Mouse (Mus musculus): Measurements from ENCODE around the gene Gm20715. TPM values are rescaled to one million over a fixed set of nuclear protein-coding genes. Genes with fewer than 3 reads are reported as not detected.
"Not testable (repeated sequence)": the region's sequence is repeated elsewhere in the genome, so short reads cannot be mapped to it uniquely, and the experiment has no call there.

The Gm20715 gene
- under 1 TPM; 0.25 to 0.54 TPM for total RNA-seq (2021)
- long read RNA-seq, experiment 1 = 0 reads
- long read RNA-seq, experiment 2, partial matches to known transcripts = 0 of 3 reads
- long read RNA-seq, experiment 2, other reads (novel, unspliced or antisense) = 3 of 3 reads

GRCm38 (mm10) chr7:6410043-6410442, at the start of gene Gm20715:
TSS of gene Gm20715 (plus strand) at chr7:6410277.
- no peak for TF ChIP-seq CTCF (conservative IDR thresholded peaks at IDR 0.05)

GRCm38 (mm10) chr7:6360477-6361060, 49.5 kb upstream of the Gm20715 start:
- Histone ChIP-seq H3K4me3 (no peak overlapping the region), H3K27ac (no peak overlapping the region)
- no peak for DNase-seq (ENCODE audit: low spot score in 2 of 2)
- no peak for TF ChIP-seq CTCF (conservative IDR thresholded peaks at IDR 0.05)

More at GRCm38 (mm10) chr7:6410043-6410442, at the start of gene Gm20715:
- Histone ChIP-seq H3K4me3 (no peak within 1 kb of the TSS), H3K27ac (no peak within 1 kb of the TSS)
- DNase-seq (ENCODE audit: low spot score in 2 of 2) = peak; percentile 63 to 74

- no peak for DNase-seq (ENCODE audit: low spot score in 2 of 2)
- peak overlapping the region; percentile 86 for H3K27ac ChIP-seq
- TF ChIP-seq CTCF (conservative IDR thresholded peaks at IDR 0.05) = no peak
- H3K4me3 ChIP-seq = peak overlapping the region; percentile 75
These were observed 48.3 kb upstream of the Gm20715 start for GRCm38 (mm10) chr7:6361756-6362155.

- peak; percentile 97 to 99 for DNase-seq (ENCODE audit: low spot score in 2 of 2)
- no peak for TF ChIP-seq CTCF (conservative IDR thresholded peaks at IDR 0.05)
- peak overlapping the region; percentile 75 for H3K4me3 ChIP-seq
- H3K27ac ChIP-seq = peak overlapping the region; percentile 86
These were observed 47.6 kb upstream of the Gm20715 start for GRCm38 (mm10) chr7:6362268-6363046.

- H3K27ac ChIP-seq = peak within 1 kb of the TSS; percentile 86
- H3K4me3 ChIP-seq = peak within 1 kb of the TSS; percentile 75
- no peak for TF ChIP-seq CTCF (conservative IDR thresholded peaks at IDR 0.05)
- peak in 1 of 2 experiments; percentile 88 for DNase-seq (ENCODE audit: low spot score in 2 of 2)
These were observed 47.0 kb upstream of the Gm20715 start, which contains the start of gene Zfp78 for GRCm38 (mm10) chr7:6363047-6363488. TSS of gene Zfp78 (plus strand) at chr7:6363280.

- Histone ChIP-seq H3K27ac (no peak overlapping the region), H3K4me3 (no peak overlapping the region)
- no peak for TF ChIP-seq CTCF (conservative IDR thresholded peaks at IDR 0.05)
- DNase-seq (ENCODE audit: low spot score in 2 of 2) = no peak
These were observed 45.3 kb upstream of the Gm20715 start for GRCm38 (mm10) chr7:6364761-6365160.

- no peak for DNase-seq (ENCODE audit: low spot score in 2 of 2)
- no peak for TF ChIP-seq CTCF (conservative IDR thresholded peaks at IDR 0.05)
- H3K27ac ChIP-seq = no peak overlapping the region
- no peak overlapping the region for H3K4me3 ChIP-seq
These were observed 42.9 kb upstream of the Gm20715 start for GRCm38 (mm10) chr7:6367185-6367584.

- H3K4me3 ChIP-seq; DNase-seq (ENCODE audit: low spot score in 2 of 2); H3K27ac ChIP-seq: not testable (repeated sequence)
These were observed 41.9 kb upstream of the Gm20715 start for GRCm38 (mm10) chr7:6368146-6368545.

- DNase-seq (ENCODE audit: low spot score in 2 of 2) = no peak
- Histone ChIP-seq H3K4me3 (no peak overlapping the region), H3K27ac (no peak overlapping the region)
- TF ChIP-seq CTCF (conservative IDR thresholded peaks at IDR 0.05) = no peak
These were observed 40.6 kb upstream of the Gm20715 start for GRCm38 (mm10) chr7:6369460-6369859.

GRCm38 (mm10) chr7:6372993-6373392, 37.1 kb upstream of the Gm20715 start:
- H3K27ac ChIP-seq = no peak overlapping the region
- no peak for DNase-seq (ENCODE audit: low spot score in 2 of 2)

GRCm38 (mm10) chr7:6378441-6378840, 31.6 kb upstream of the Gm20715 start:
- H3K27ac ChIP-seq = peak overlapping the region; percentile 4; the same call in 1 of the 2 replicates
- no peak overlapping the region for H3K4me3 ChIP-seq
- DNase-seq (ENCODE audit: low spot score in 2 of 2) = peak; percentile 55 to 63
- no peak for TF ChIP-seq CTCF (conservative IDR thresholded peaks at IDR 0.05)

More at GRCm38 (mm10) chr7:6372993-6373392, 37.1 kb upstream of the Gm20715 start:
- H3K4me3 ChIP-seq = no peak overlapping the region
- TF ChIP-seq CTCF (conservative IDR thresholded peaks at IDR 0.05) = no peak

- peak; percentile 54 for TF ChIP-seq CTCF (conservative IDR thresholded peaks at IDR 0.05)
- no peak overlapping the region for H3K4me3 ChIP-seq
- H3K27ac ChIP-seq = no peak overlapping the region
- no peak for DNase-seq (ENCODE audit: low spot score in 2 of 2)
These were observed 28.6 kb upstream of the Gm20715 start for GRCm38 (mm10) chr7:6381431-6381830.

GRCm38 (mm10) chr7:6383044-6383455, 27.0 kb upstream of the Gm20715 start, which contains the start of gene Zfp28:
TSS of gene Zfp28 (plus strand) at chr7:6383295.
- Histone ChIP-seq H3K4me3 (peak within 1 kb of the TSS; percentile 84), H3K27ac (peak within 1 kb of the TSS; percentile 28; the same call in 1 of the 2 replicates)
- DNase-seq (ENCODE audit: low spot score in 2 of 2) = peak; percentile 92 to 93
- no peak for TF ChIP-seq CTCF (conservative IDR thresholded peaks at IDR 0.05)
